ENCODE assay signal across 16 mouse cellular contexts in the genomic region with DNA sequence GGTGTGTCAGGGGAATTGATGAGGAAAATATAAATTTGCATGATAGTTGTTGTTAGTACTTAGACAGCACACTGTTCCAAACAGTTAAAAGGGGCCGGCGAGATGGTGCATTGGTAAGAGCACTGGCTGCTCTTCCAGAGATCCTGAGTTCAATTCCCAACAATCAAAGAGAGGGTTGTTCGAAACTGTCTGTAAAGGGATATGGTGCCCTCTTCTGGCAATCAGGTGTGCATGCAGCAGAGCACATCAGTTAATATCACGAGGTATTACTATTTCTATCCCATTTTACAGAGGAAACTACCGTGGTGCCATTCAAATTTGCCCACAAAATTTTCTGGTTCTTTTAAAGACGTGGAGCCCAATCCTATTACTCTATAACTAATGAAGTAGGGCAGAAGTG. TPM values are rescaled to one million over a fixed set of nuclear protein-coding genes. Genes with fewer than 3 reads are reported as not detected.
A peak's percentile ranks its signal among the peaks of the same experiment; 100 is the strongest.
DNase-seq lines count a peak whose midpoint lies in the region; TF ChIP-seq lines count a peak whose summit lies in the region.
"Had no signal": no experiment of that assay in that cellular context is flagged by ENCODE, and none has a peak within 500 bp of the region (broad histone marks: within the 10 kb centered on the region; RNA-seq: fewer than 3 reads in every experiment).

No protein-coding gene starts in this region.

- WGBS in kidney, adult 2 months = 62% methylated on average over 6 of the region's 6 CpGs

- no peak for TF ChIP-seq POLR2A in kidney, adult 2 months (IDR thresholded peaks at IDR 0.05; ENCODE audit: low read depth, low read length)

- no peak overlapping the region for H3K27ac ChIP-seq in kidney, adult 2 months (ENCODE audit: insufficient read depth, low read depth, low read length)
- H3K27ac ChIP-seq: forebrain, embryonic 15.5 days; hindbrain, embryonic 13.5 days had no signal

- H3K4me3 ChIP-seq in kidney, adult 2 months (ENCODE audit: insufficient read depth, low read depth, low read length) = no peak overlapping the region
- H3K4me3 ChIP-seq: forebrain, embryonic 15.5 days; heart, embryonic 12.5 days; hindbrain, embryonic 13.5 days; megakaryocyte, embryonic 14.5 days had no signal

- H3K36me3 ChIP-seq in kidney, adult 2 months (ENCODE audit: control insufficient read depth, insufficient read depth, low read length) = no peaks in the 10 kb centered on the region
- H3K36me3 ChIP-seq: forebrain, embryonic 15.5 days; heart, embryonic 12.5 days; hindbrain, embryonic 13.5 days had no signal

- peak; percentile 53 for TF ChIP-seq CTCF in kidney, adult 2 months (conservative IDR thresholded peaks at IDR 0.05; ENCODE audit: insufficient read depth, insufficient read length, low read depth, low read length)

- no peaks in the 10 kb centered on the region for H3K27me3 ChIP-seq in kidney, adult 2 months (replicated peaks; ENCODE audit: control insufficient read depth, insufficient read depth, low read length)
- H3K27me3 ChIP-seq: forebrain, embryonic 15.5 days; heart, embryonic 12.5 days; hindbrain, embryonic 13.5 days; megakaryocyte, embryonic 14.5 days had no signal

- peaks cover 22% of the 10 kb centered on the region for H3K4me1 ChIP-seq in kidney, adult 2 months (ENCODE audit: control insufficient read depth, insufficient read depth, low read length)
- H3K4me1 ChIP-seq: forebrain, embryonic 15.5 days; hindbrain, embryonic 13.5 days; megakaryocyte, embryonic 14.5 days had no signal

- DNase-seq in kidney, adult 2 months = peak; percentile 56
- DNase-seq in kidney, postnatal 14 days = no peak
- peak; percentile 30 for DNase-seq in lung, postnatal 36 days
- no peak for DNase-seq in lung, postnatal 25 days (ENCODE audit: low spot score)
- peak; percentile 8 for DNase-seq in MEL-GATA-1-ER (ENCODE audit: extremely low read depth, low read depth)
- DNase-seq in right cerebral cortex, postnatal 36 days (ENCODE audit: low spot score in 2 of 2) = no peak
- DNase-seq in yolk sac, embryonic 10.5 days (ENCODE audit: low spot score) = no peak
- DNase-seq: adrenal gland, postnatal 10 days; cerebellum, postnatal 25 days; gastrocnemius, postnatal 14 days; right cerebral cortex, postnatal 4 days; thymus, postnatal 14 days had no signal

RNA-seq across cellular contexts. Expression of a gene that starts 29.5 kb away (rescaled TPM):
- 8.0 and 10.1 TPM in 2 replicates for polyA plus RNA-seq in kidney, adult 2 months (2012; rRNA removed)

Comparison
In these comparisons a context has a peak if more than half of its experiments do, and no peak if none do; other contexts are left out.
1. DNase-seq: peak in kidney, adult 2 months (single experiment), lung, postnatal 36 days (single experiment) and MEL-GATA-1-ER (single experiment); none in kidney, postnatal 14 days (single experiment), lung, postnatal 25 days (single experiment), right cerebral cortex, postnatal 36 days (0 of 2) and yolk sac, embryonic 10.5 days (single experiment).